Mouse (Mus musculus): ENCODE data around the gene Nudt2. TPM values are rescaled to one million over a fixed set of nuclear protein-coding genes. Genes with fewer than 3 reads are reported as not detected.
A peak's percentile ranks its signal among the peaks of the same experiment; 100 is the strongest.

The Nudt2 gene
- polyA plus RNA-seq, 1 experiment from 2014 or later = 54.4 TPM

- 35% methylated on average over 13 of the region's 13 CpGs for WGBS
- H3K4me1 ChIP-seq (ENCODE audit: insufficient read depth, low read length) = peaks cover 27% of the 10 kb centered on the region
- H3K36me3 ChIP-seq (ENCODE audit: insufficient read depth, low read length) = no peaks in the 10 kb centered on the region
- no peak overlapping the region for H3K9ac ChIP-seq (replicated peaks; ENCODE audit: low read length)
- no peaks in the 10 kb centered on the region for H3K9me3 ChIP-seq (ENCODE audit: low read length)
- no peak overlapping the region for H3K4me3 ChIP-seq (ENCODE audit: low read length)
- H3K27me3 ChIP-seq (ENCODE audit: insufficient read depth, low read length) = no peaks in the 10 kb centered on the region; the same call in 1 of the 2 replicates
- no peak for ATAC-seq (ENCODE audit: low FRiP score, low TSS enrichment)
- no peak overlapping the region for H3K4me2 ChIP-seq (replicated peaks; ENCODE audit: low read depth, low read length)
- no peak overlapping the region for H3K27ac ChIP-seq (ENCODE audit: low read length)
Observed at GRCm38 (mm10) chr4:41527076-41527475, 62.1 kb downstream of the Nudt2 start.

DNA sequence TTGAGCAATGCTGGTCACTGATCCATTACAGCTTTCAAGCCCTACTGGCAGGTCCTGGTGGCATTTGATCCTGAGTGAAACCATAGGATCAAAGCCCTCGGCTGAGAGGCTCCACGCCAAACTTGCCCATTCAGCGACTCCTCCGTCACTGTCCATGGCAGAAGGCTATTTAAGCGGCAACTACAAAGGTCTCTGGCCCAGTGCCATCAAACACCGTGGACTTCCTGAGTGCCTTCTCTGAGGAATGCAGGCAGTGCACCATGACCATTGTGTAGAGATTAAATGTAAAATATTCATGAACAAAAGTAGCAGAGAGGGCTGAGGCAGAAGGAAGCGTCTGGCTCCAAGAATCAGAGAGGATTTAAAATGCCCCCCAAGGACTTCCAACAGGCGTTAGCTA is 63.0 kb downstream of the Nudt2 start:
- 8% methylated on average over 8 of the region's 8 CpGs for WGBS
- Histone ChIP-seq H3K27me3 (ENCODE audit: insufficient read depth, low read length) (no peaks in the 10 kb centered on the region; the same call in 1 of the 2 replicates), H3K9ac (replicated peaks; ENCODE audit: low read length) (no peak overlapping the region), H3K4me3 (ENCODE audit: low read length) (no peak overlapping the region), H3K27ac (ENCODE audit: low read length) (no peak overlapping the region), H3K9me3 (ENCODE audit: low read length) (no peaks in the 10 kb centered on the region), H3K4me2 (replicated peaks; ENCODE audit: low read depth, low read length) (no peak overlapping the region), H3K4me1 (ENCODE audit: insufficient read depth, low read length) (peaks cover 20% of the 10 kb centered on the region), H3K36me3 (ENCODE audit: insufficient read depth, low read length) (no peaks in the 10 kb centered on the region)
- peak; percentile 71 for ATAC-seq (ENCODE audit: low FRiP score, low TSS enrichment)

Other genes with a start within 250 kb of the Nudt2 start
- 64.5 and 76.4 TPM in 2 replicates for gene Ubap2, start 190.0 kb upstream of the Nudt2 start, polyA plus RNA-seq (2015; fragmentation: Nextera tagmentation; extraction: Ambion mirVana)
- 75.8 and 76.6 TPM in 2 replicates for gene Dcaf12, start 150.3 kb upstream of the Nudt2 start, polyA plus RNA-seq (2015; fragmentation: Nextera tagmentation; extraction: Ambion mirVana)
- 59.9 and 62.7 TPM in 2 replicates for gene Ubap1, start 116.2 kb upstream of the Nudt2 start, polyA plus RNA-seq (2015; fragmentation: Nextera tagmentation; extraction: Ambion mirVana)
- gene Kif24, start 264 bp upstream of the Nudt2 start, polyA plus RNA-seq (2015; fragmentation: Nextera tagmentation; extraction: Ambion mirVana) = 5.8 and 6.5 TPM in 2 replicates
- 9.3 and 9.5 TPM in 2 replicates for gene AI464131, start 37.9 kb downstream of the Nudt2 start, polyA plus RNA-seq (2015; fragmentation: Nextera tagmentation; extraction: Ambion mirVana)
- 0.37 and 0.57 TPM in 2 replicates for gene 1110017D15Rik, start 52.2 kb downstream of the Nudt2 start, polyA plus RNA-seq (2015; fragmentation: Nextera tagmentation; extraction: Ambion mirVana)
- 1.9 and 2.2 TPM in 2 replicates for gene Fam219a, start 104.4 kb downstream of the Nudt2 start, polyA plus RNA-seq (2015; fragmentation: Nextera tagmentation; extraction: Ambion mirVana)
- gene Dnaic1, start 104.6 kb downstream of the Nudt2 start, polyA plus RNA-seq (2015; fragmentation: Nextera tagmentation; extraction: Ambion mirVana) = 1.2 and 1.7 TPM in 2 replicates
- gene Enho, start 175.2 kb downstream of the Nudt2 start, polyA plus RNA-seq (2015; fragmentation: Nextera tagmentation; extraction: Ambion mirVana) = 18.9 and 23.5 TPM in 2 replicates
- gene Cntfr, start 231.9 kb downstream of the Nudt2 start, polyA plus RNA-seq (2015; fragmentation: Nextera tagmentation; extraction: Ambion mirVana) = 18.8 and 22.8 TPM in 2 replicates
- 168 and 184 TPM in 2 replicates for gene Il11ra1, start 234.8 kb downstream of the Nudt2 start, polyA plus RNA-seq (2015; fragmentation: Nextera tagmentation; extraction: Ambion mirVana)
- 76.0 and 84.9 TPM in 2 replicates for gene Rpp25l, start 248.4 kb downstream of the Nudt2 start, polyA plus RNA-seq (2015; fragmentation: Nextera tagmentation; extraction: Ambion mirVana)